Mouse (Mus musculus) heart, embryonic 16.5 days (tissue): Measurements from ENCODE around the gene Trpt1. TPM values are rescaled to one million over a fixed set of nuclear protein-coding genes. Genes with fewer than 3 reads are reported as not detected.
"Not testable (repeated sequence)": the region's sequence is repeated elsewhere in the genome, so short reads cannot be mapped to it uniquely, and the experiment has no call there.

Source experiments
- ATAC-seq: fragments of 200-750 bp; cut with Nextera tagmentation; replicated peaks from 2 replicates; pipeline ENCODE4 v1.8.0; 2017; ENCODE audit warnings: moderate number of reproducible peaks; ENCODE audit not compliant: insufficient read depth, low FRiP score; ENCODE audit errors: extremely low read depth
- H3K27ac ChIP-seq: fragments of 300-500 bp; sonication (generic); 2 replicates; pipeline ENCODE4 v1.5.1; 2014; ENCODE audit warnings: mild to moderate bottlenecking, low read length, control low read depth, moderate library complexity
- H3K27me3 ChIP-seq: fragments of 300-500 bp; sonication (generic); 2 replicates; pipeline ENCODE4 v1.6.1; 2014; ENCODE audit warnings: low read length, mixed read lengths; ENCODE audit not compliant: control insufficient read depth, insufficient read depth
- H3K36me3 ChIP-seq: fragments of 300-500 bp; sonication (generic); 2 replicates; pipeline ENCODE4 v1.6.1; 2014; ENCODE audit not compliant: control insufficient read depth, insufficient read depth
- H3K4me1 ChIP-seq: fragments of 300-500 bp; sonication (generic); 2 replicates; pipeline ENCODE4 v1.6.1; 2014; ENCODE audit warnings: low read length, mixed read lengths; ENCODE audit not compliant: control insufficient read depth, insufficient read depth
- H3K4me2 ChIP-seq: fragments of 300-500 bp; sonication (generic); 2 replicates; pipeline ENCODE4 v1.6.1; 2014; ENCODE audit warnings: low read depth, mild to moderate bottlenecking, control low read depth, low read length
- H3K4me3 ChIP-seq: fragments of 300-500 bp; sonication (generic); 2 replicates; pipeline ENCODE4 v1.5.1; 2014; ENCODE audit warnings: mild to moderate bottlenecking, control low read depth, low read length
- H3K9ac ChIP-seq: fragments of 300-500 bp; sonication (generic); 2 replicates; pipeline ENCODE4 v1.6.1; 2014; ENCODE audit warnings: low read length, control low read depth
- H3K9me3 ChIP-seq: fragments of 300-500 bp; sonication (generic); replicated peaks from 2 replicates; pipeline ENCODE4 v1.6.1; 2016; ENCODE audit warnings: low read length; ENCODE audit not compliant: control insufficient read depth
- WGBS: fragments of 180-500 bp; shearing (Covaris S2); extraction: QIAGEN DNeasy Blood & Tissue Kit; methylation state at CpG from one replicate; pipeline ENCODE4 v1.1.7; 2014; 5-methylcytosine and 5-hydroxymethylcytosine counted together
- polyA plus RNA-seq: library from polyadenylated mRNA; unstranded; fragments of >200 nt; fragmentation: Nextera tagmentation; extraction: Ambion mirVana; gene quantifications from 2 replicates; pipeline ENCODE4 v1.2.1, GENCODE M21; 2015

Gene Trpt1
- polyA plus RNA-seq, 1 experiment from 2014 or later, result 17.0 TPM

GRCm38 (mm10) chr19:6989251-6989650 lies 6.7 kb upstream of the Trpt1 start:
- Histone ChIP-seq H3K4me2 (no peak overlapping the region), H3K9me3 (no peaks in the 10 kb centered on the region), H3K4me1 (peaks cover 28% of the 10 kb centered on the region), H3K27ac (no peak overlapping the region), H3K27me3 (no peaks in the 10 kb centered on the region), H3K36me3 (peaks cover 5% of the 10 kb centered on the region; the same call in 1 of the 2 replicates), H3K4me3 (no peak overlapping the region), H3K9ac (no peak overlapping the region)
- ATAC-seq, result no peak
- 87% methylated on average over 8 of the region's 8 CpGs for WGBS

DNA sequence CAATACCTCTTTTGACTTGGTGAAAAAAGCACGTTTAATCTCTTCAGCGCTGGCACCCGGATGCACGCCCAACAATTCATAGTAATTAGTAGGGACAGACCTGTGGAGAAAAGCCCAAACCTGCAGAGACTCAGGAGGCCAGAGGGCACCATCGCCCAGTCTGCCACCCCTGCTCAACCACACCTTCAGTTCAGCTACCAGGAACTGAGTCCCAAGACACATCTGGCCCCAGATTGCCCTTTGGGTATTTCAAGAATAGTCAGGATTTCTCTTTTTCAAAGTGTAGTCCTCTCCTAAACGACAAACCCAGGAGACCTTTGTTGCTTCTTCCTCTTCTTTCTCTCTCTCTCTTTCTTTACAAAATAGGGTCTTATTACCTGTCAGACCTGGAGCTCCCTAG lies 5.2 kb upstream of the Trpt1 start:
- H3K9me3 ChIP-seq, result no peaks in the 10 kb centered on the region
- WGBS, result 84% methylated on average over 6 of the region's 6 CpGs
- H3K9ac ChIP-seq, result no peak overlapping the region
- no peaks in the 10 kb centered on the region for H3K36me3 ChIP-seq
- no peaks in the 10 kb centered on the region for H3K27me3 ChIP-seq
- H3K4me2 ChIP-seq, result no peak overlapping the region
- H3K4me1 ChIP-seq, result peaks cover 40% of the 10 kb centered on the region
- no peak for ATAC-seq
- H3K27ac ChIP-seq, result no peak overlapping the region
- H3K4me3 ChIP-seq, result no peak overlapping the region

DNA sequence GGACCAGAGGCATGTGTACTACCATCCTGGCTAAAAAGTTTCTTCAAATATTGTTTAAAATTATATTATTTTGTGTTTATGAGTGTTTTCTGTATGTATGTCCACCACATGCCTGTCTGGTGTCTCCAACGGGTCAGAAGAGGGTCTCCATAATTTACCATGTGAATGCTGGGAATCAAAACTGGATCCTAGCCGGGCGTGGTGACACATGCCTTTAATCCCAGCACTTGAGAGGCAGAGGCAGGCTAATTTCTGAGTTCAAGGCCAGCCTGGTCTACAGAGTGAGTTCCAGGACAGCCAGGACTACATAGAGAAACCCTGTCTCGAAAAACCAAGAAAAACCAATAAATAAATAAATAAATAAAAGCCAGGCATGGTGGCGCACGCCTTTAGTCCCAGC lies 4.8 kb upstream of the Trpt1 start:
- H3K4me3 ChIP-seq, H3K27ac ChIP-seq, H3K9me3 ChIP-seq, H3K9ac ChIP-seq, H3K4me2 ChIP-seq, H3K36me3 ChIP-seq, H3K27me3 ChIP-seq, ATAC-seq: not testable (repeated sequence)
- H3K4me1 ChIP-seq, result peaks cover 35% of the 10 kb centered on the region
- 89% methylated on average over 6 of the region's 6 CpGs for WGBS

DNA sequence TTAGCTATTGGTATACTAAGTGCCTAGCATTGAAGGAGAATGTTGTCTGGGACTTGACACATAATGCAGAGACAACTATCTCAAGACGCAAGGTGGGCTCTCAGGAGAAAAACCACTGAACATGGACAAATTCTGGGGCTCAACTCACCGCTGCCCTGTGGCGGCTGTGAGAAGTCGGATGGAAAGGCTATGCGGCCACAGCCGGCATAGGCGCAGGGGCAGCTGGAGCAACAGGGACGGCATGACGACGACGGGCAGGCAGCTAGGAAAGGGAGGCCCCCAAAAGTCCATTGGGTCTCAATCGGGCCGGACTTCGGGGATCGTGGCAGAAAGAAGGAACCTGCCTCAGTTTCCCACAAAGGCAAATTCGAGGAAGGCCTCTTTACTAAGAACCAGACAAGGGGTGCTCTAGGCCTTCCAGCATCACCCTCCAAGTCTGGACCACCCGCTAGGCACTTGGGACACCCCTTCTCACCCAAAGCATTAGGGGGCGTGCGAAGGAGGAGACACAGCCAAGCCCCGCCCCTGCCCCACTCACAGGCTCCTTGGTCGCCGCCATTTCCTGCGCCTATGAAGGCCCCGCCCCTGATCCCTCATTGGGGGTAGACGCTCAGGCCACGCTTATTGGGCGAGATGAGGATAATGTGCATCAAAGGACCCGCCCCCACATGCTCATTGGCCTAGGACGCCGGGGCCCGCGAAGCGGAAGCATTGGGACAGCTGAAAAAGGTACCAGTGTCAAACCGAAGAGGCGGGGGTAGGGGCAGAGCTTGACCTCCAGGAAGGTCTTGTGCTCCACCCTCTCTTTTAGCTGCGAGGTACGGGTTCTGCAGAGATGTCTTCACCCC lies 3.7 kb upstream of the Trpt1 start, which contains the start of gene Dnajc4:
Gene Dnajc4, minus strand, starts transcription at position 562 of the 848 bp plus-strand sequence.
- Histone ChIP-seq H3K4me2 (peak within 1 kb of the TSS; percentile 98), H3K9ac (peak within 1 kb of the TSS; percentile 89), H3K27me3 (no peaks in the 10 kb centered on the region), H3K9me3 (no peaks in the 10 kb centered on the region), H3K4me3 (peak within 1 kb of the TSS; percentile 77), H3K27ac (peak within 1 kb of the TSS; percentile 86), H3K36me3 (no peaks in the 10 kb centered on the region), H3K4me1 (peaks cover 41% of the 10 kb centered on the region)
- WGBS, result 2% methylated on average over 37 of the region's 37 CpGs
- peak; percentile 90 for ATAC-seq

GRCm38 (mm10) chr19:6993011-6993770 lies 2.7 kb upstream of the Trpt1 start:
- Histone ChIP-seq H3K27me3 (no peaks in the 10 kb centered on the region), H3K27ac (peak overlapping the region; percentile 77), H3K4me3 (peak overlapping the region; percentile 77), H3K4me2 (peak overlapping the region; percentile 98), H3K4me1 (peaks cover 39% of the 10 kb centered on the region), H3K9me3 (no peaks in the 10 kb centered on the region), H3K36me3 (peaks cover 3% of the 10 kb centered on the region), H3K9ac (peak overlapping the region; percentile 64)
- ATAC-seq, result no peak
- WGBS, result 65% methylated on average over 14 of the region's 14 CpGs

- Histone ChIP-seq H3K4me3 (no peak overlapping the region), H3K9ac (no peak overlapping the region), H3K4me2 (no peak overlapping the region), H3K36me3 (peaks cover 11% of the 10 kb centered on the region), H3K27me3 (no peaks in the 10 kb centered on the region), H3K27ac (no peak overlapping the region), H3K4me1 (peaks cover 37% of the 10 kb centered on the region), H3K9me3 (no peaks in the 10 kb centered on the region)
- no peak for ATAC-seq
- WGBS, result 86% methylated on average over 8 of the region's 8 CpGs
Measured at GRCm38 (mm10) chr19:6994002-6994401, 1.9 kb upstream of the Trpt1 start.

DNA sequence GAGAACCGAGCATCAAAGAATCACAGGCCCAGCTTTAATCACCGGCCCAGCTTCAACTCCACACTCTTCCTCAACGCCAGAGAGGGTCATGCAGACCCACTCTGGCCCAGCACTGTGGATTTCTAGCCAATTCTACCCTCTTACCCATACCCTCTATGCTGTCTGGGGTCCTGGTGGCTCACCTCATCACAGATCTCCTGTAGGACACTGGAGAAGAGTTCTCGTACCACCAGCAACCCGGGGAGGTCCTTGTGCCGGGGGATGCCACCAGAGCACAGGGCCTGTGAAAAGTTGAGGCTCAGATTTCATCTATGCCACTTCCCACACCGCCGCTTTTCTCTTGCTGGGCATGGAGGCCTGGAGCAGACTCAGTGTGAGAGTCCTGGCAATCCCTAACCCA lies 1.4 kb upstream of the Trpt1 start:
- Histone ChIP-seq H3K9ac (peak overlapping the region; percentile 88), H3K27me3 (no peaks in the 10 kb centered on the region), H3K36me3 (peaks cover 16% of the 10 kb centered on the region), H3K9me3 (no peaks in the 10 kb centered on the region), H3K27ac (no peak overlapping the region), H3K4me2 (peak overlapping the region; percentile 90), H3K4me3 (no peak overlapping the region; the same call in 1 of the 2 replicates), H3K4me1 (peaks cover 37% of the 10 kb centered on the region)
- WGBS, result 84% methylated on average over 8 of the region's 8 CpGs
- ATAC-seq, result no peak

DNA sequence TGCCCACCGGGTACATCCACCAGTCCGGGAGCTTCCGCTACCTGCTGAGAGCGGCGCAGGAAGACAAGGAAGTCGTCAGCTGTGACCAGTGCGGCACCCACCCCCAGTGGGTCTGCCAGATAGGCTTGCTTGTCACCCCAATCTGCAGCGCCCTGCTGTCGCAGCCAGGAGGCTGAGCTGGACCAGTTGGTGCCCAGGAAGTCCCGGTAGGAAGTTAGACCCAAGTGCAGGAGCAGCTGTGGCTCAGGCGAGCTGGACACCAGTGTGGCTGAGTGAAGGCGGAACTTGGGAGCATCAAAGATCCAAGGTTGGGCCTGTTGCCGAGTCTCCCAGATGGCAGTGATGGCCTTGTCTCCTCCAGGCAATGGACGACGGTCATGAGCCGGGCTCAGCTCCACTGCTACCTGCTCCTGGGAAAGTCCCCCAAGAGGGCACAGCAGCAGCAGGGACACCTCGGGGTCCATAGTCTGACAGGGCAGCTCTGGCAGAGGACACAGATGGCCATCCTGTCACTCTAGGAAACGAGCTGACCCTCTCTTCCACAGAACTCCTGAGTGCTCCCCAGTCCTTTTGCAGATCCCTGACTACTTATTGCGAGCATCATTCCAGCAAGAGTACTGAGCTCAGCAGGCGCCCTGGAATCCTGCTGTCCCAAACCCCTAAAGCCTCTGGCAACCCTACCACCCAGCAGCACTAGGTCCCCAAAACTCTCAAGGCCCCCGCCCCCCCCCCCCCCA lies 508 bp upstream of the Trpt1 start:
- H3K9ac ChIP-seq, result peak overlapping the region; percentile 88
- H3K27ac ChIP-seq, result peak overlapping the region; percentile 89
- ATAC-seq, result no peak
- no peaks in the 10 kb centered on the region for H3K9me3 ChIP-seq
- H3K4me3 ChIP-seq, result peak overlapping the region; percentile 77
- H3K27me3 ChIP-seq, result no peaks in the 10 kb centered on the region
- 43% methylated on average over 21 of the region's 21 CpGs for WGBS
- H3K36me3 ChIP-seq, result peaks cover 26% of the 10 kb centered on the region
- H3K4me2 ChIP-seq, result peak overlapping the region; percentile 90
- peaks cover 37% of the 10 kb centered on the region for H3K4me1 ChIP-seq
